10 mouse cellular contexts compared by ENCODE assay signal in genomic region chr1:187376946-187377671, GRCm38 (mm10).
DNase-seq lines count a peak whose midpoint lies in the region; ATAC-seq and TF ChIP-seq lines count a peak whose summit lies in the region.
"Had no signal": no experiment of that assay in that cellular context is flagged by ENCODE, and none has a peak within 500 bp of the region (broad histone marks: within the 10 kb centered on the region; RNA-seq: fewer than 3 reads in every experiment).

No protein-coding gene starts in this region.

- TF ChIP-seq POLR2A in small intestine, adult 2 months (IDR thresholded peaks at IDR 0.05; ENCODE audit: low read depth, low read length): no peak

- H3K36me3 ChIP-seq in heart, embryonic 10.5 days: no peaks in the 10 kb centered on the region
- H3K36me3 ChIP-seq in small intestine, adult 2 months (ENCODE audit: control insufficient read depth, insufficient read depth, low read length): no peaks in the 10 kb centered on the region
- no peaks in the 10 kb centered on the region for H3K36me3 ChIP-seq in midbrain, embryonic 13.5 days

- DNase-seq in heart, embryonic 10.5 days (ENCODE audit: low spot score): no peak
- no peak for DNase-seq in heart, postnatal 4 days
- peak; percentile 56 for DNase-seq in retina, postnatal 1 day
- DNase-seq in retina, embryonic 14.5 days (ENCODE audit: low spot score): no peak
- no peak for DNase-seq in ovary, postnatal 36 days (ENCODE audit: low spot score)
- no peak for DNase-seq in gastrocnemius, postnatal 10 days
- DNase-seq: cerebellum, postnatal 10 days; lung, postnatal 10 days had no signal

- H3K9ac ChIP-seq in midbrain, embryonic 13.5 days (replicated peaks): no peak overlapping the region

- no peak overlapping the region for H3K4me2 ChIP-seq in midbrain, embryonic 13.5 days (replicated peaks)

- peaks cover 25% of the 10 kb centered on the region for H3K4me1 ChIP-seq in heart, embryonic 10.5 days
- H3K4me1 ChIP-seq in small intestine, adult 2 months (ENCODE audit: control insufficient read depth, insufficient read depth, insufficient read length, low read length): no peaks in the 10 kb centered on the region
- H3K4me1 ChIP-seq in midbrain, embryonic 13.5 days (replicated peaks): peaks cover 17% of the 10 kb centered on the region

- peak overlapping the region; percentile 22; the same call in 1 of the 2 replicates for H3K27ac ChIP-seq in heart, embryonic 10.5 days
- H3K27ac ChIP-seq in small intestine, adult 2 months (ENCODE audit: insufficient read depth, low read depth, low read length): peak overlapping the region; percentile 65
- H3K27ac ChIP-seq in midbrain, embryonic 13.5 days: no peak overlapping the region

- 67% methylated on average over 11 of the region's 11 CpGs for WGBS in heart, embryonic 10.5 days
- WGBS in small intestine, adult 2 months: 64% methylated on average over 11 of the region's 11 CpGs
- WGBS in midbrain, embryonic 13.5 days: 83% methylated on average over 11 of the region's 11 CpGs

- no peaks in the 10 kb centered on the region for H3K9me3 ChIP-seq in heart, embryonic 10.5 days
- H3K9me3 ChIP-seq in midbrain, embryonic 13.5 days: no peaks in the 10 kb centered on the region

- TF ChIP-seq CTCF in small intestine, adult 2 months (IDR thresholded peaks at IDR 0.05; ENCODE audit: extremely low read depth, insufficient read length, insufficient replicate concordance, low read depth, low read length): no peak

- H3K4me3 ChIP-seq in heart, embryonic 10.5 days: no peak overlapping the region
- no peak overlapping the region for H3K4me3 ChIP-seq in small intestine, adult 2 months (ENCODE audit: low read depth, low read length)
- H3K4me3 ChIP-seq in midbrain, embryonic 13.5 days (replicated peaks): no peak overlapping the region

- ATAC-seq in midbrain, embryonic 13.5 days: no peak

- no peaks in the 10 kb centered on the region for H3K27me3 ChIP-seq in heart, embryonic 10.5 days (ENCODE audit: insufficient read depth, poor library complexity, severe bottlenecking)
- no peaks in the 10 kb centered on the region for H3K27me3 ChIP-seq in small intestine, adult 2 months (ENCODE audit: control insufficient read depth, insufficient read depth, low read length)
- no peaks in the 10 kb centered on the region for H3K27me3 ChIP-seq in midbrain, embryonic 13.5 days
